Mouse (Mus musculus): ENCODE measurements at regions not wholly inside any gene's neighbourhood (a gene's known extent, or its start where the extent isn't known, plus 50 kb on each side); places are given as distances from the start of the nearest gene placed in this dataset.
A peak's percentile ranks its signal among the peaks of the same experiment; 100 is the strongest.

- H3K4me1 ChIP-seq (ENCODE audit: control insufficient read depth, insufficient read depth) = peaks cover 4% of the 10 kb centered on the region; the same call in 1 of the 2 replicates
- ATAC-seq (ENCODE audit: insufficient read depth, low read depth) = no peak
- H3K4me2 ChIP-seq (ENCODE audit: low read depth, low read length) = no peak overlapping the region
- 93% methylated on average over 10 of the region's 10 CpGs for WGBS
- no peaks in the 10 kb centered on the region for H3K9me3 ChIP-seq (replicated peaks; ENCODE audit: control insufficient read depth, low read length)
- H3K36me3 ChIP-seq (replicated peaks; ENCODE audit: control insufficient read depth, insufficient read depth, low read length) = no peaks in the 10 kb centered on the region
- no peak for TF ChIP-seq EP300 (IDR thresholded peaks at IDR 0.05; ENCODE audit: low read depth)
- TF ChIP-seq CTCF (IDR thresholded peaks at IDR 0.05; ENCODE audit: low read depth) = no peak
- DNase-seq (ENCODE audit: low spot score) = no peak
- no peak overlapping the region for H3K4me3 ChIP-seq (ENCODE audit: low read depth, low read length)
- H3K27ac ChIP-seq (ENCODE audit: low read depth) = no peak overlapping the region
- no peak overlapping the region for H3K9ac ChIP-seq (replicated peaks; ENCODE audit: low read depth, low read length)
- H3K27me3 ChIP-seq (ENCODE audit: control insufficient read depth, insufficient read depth, low read length) = no peaks in the 10 kb centered on the region
Measured at GRCm38 (mm10) chr13:44295621-44296020, 433.7 kb upstream of the Jarid2 start.

- no peak overlapping the region for H3K9ac ChIP-seq (replicated peaks; ENCODE audit: low read depth, low read length)
- H3K27ac ChIP-seq (ENCODE audit: low read depth) = no peak overlapping the region
- TF ChIP-seq EP300 (IDR thresholded peaks at IDR 0.05; ENCODE audit: low read depth) (no peak), CTCF (IDR thresholded peaks at IDR 0.05; ENCODE audit: low read depth) (no peak)
- no peaks in the 10 kb centered on the region for H3K36me3 ChIP-seq (replicated peaks; ENCODE audit: control insufficient read depth, insufficient read depth, low read length)
- H3K4me2 ChIP-seq (ENCODE audit: low read depth, low read length) = no peak overlapping the region
- no peak overlapping the region for H3K4me3 ChIP-seq (ENCODE audit: low read depth, low read length)
- WGBS = 72% methylated on average over 10 of the region's 10 CpGs
- ATAC-seq (ENCODE audit: insufficient read depth, low read depth) (no peak), DNase-seq (ENCODE audit: low spot score) (peak; percentile 21)
- no peaks in the 10 kb centered on the region for H3K27me3 ChIP-seq (ENCODE audit: control insufficient read depth, insufficient read depth, low read length)
- no peaks in the 10 kb centered on the region for H3K4me1 ChIP-seq (ENCODE audit: control insufficient read depth, insufficient read depth)
- no peaks in the 10 kb centered on the region for H3K9me3 ChIP-seq (replicated peaks; ENCODE audit: control insufficient read depth, low read length)
Measured at GRCm38 (mm10) chr13:44300611-44301010, 428.7 kb upstream of the Jarid2 start.

GRCm38 (mm10) chr13:44301215-44301614 is 428.1 kb upstream of the Jarid2 start:
- no peak for DNase-seq (ENCODE audit: low spot score)
- WGBS = 78% methylated on average over 7 of the region's 7 CpGs
- Histone ChIP-seq H3K27ac (ENCODE audit: low read depth) (no peak overlapping the region), H3K4me2 (ENCODE audit: low read depth, low read length) (no peak overlapping the region; the same call in 1 of the 2 replicates), H3K27me3 (ENCODE audit: control insufficient read depth, insufficient read depth, low read length) (no peaks in the 10 kb centered on the region), H3K36me3 (replicated peaks; ENCODE audit: control insufficient read depth, insufficient read depth, low read length) (no peaks in the 10 kb centered on the region), H3K9me3 (replicated peaks; ENCODE audit: control insufficient read depth, low read length) (no peaks in the 10 kb centered on the region), H3K4me1 (ENCODE audit: control insufficient read depth, insufficient read depth) (no peaks in the 10 kb centered on the region), H3K9ac (replicated peaks; ENCODE audit: low read depth, low read length) (no peak overlapping the region), H3K4me3 (ENCODE audit: low read depth, low read length) (no peak overlapping the region)
- ATAC-seq (ENCODE audit: insufficient read depth, low read depth) = no peak
- TF ChIP-seq EP300 (IDR thresholded peaks at IDR 0.05; ENCODE audit: low read depth) = no peak
- TF ChIP-seq CTCF (IDR thresholded peaks at IDR 0.05; ENCODE audit: low read depth) = no peak

GRCm38 (mm10) chr13:44301936-44302335 is 427.3 kb upstream of the Jarid2 start:
- Histone ChIP-seq H3K27ac (ENCODE audit: low read depth) (no peak overlapping the region), H3K9ac (replicated peaks; ENCODE audit: low read depth, low read length) (no peak overlapping the region), H3K4me1 (ENCODE audit: control insufficient read depth, insufficient read depth) (no peaks in the 10 kb centered on the region), H3K4me3 (ENCODE audit: low read depth, low read length) (no peak overlapping the region), H3K36me3 (replicated peaks; ENCODE audit: control insufficient read depth, insufficient read depth, low read length) (no peaks in the 10 kb centered on the region), H3K27me3 (ENCODE audit: control insufficient read depth, insufficient read depth, low read length) (no peaks in the 10 kb centered on the region), H3K9me3 (replicated peaks; ENCODE audit: control insufficient read depth, low read length) (no peaks in the 10 kb centered on the region), H3K4me2 (ENCODE audit: low read depth, low read length) (peak overlapping the region; percentile 43)
- TF ChIP-seq CTCF (IDR thresholded peaks at IDR 0.05; ENCODE audit: low read depth) (no peak), EP300 (IDR thresholded peaks at IDR 0.05; ENCODE audit: low read depth) (no peak)
- WGBS = 25% methylated on average over 10 of the region's 10 CpGs
- DNase-seq (ENCODE audit: low spot score) = peak; percentile 64
- peak; percentile 69 for ATAC-seq (ENCODE audit: insufficient read depth, low read depth)

GRCm38 (mm10) chr13:44305134-44305991 is 423.9 kb upstream of the Jarid2 start:
- Histone ChIP-seq H3K27me3 (ENCODE audit: control insufficient read depth, insufficient read depth, low read length) (no peaks in the 10 kb centered on the region), H3K27ac (ENCODE audit: low read depth) (no peak overlapping the region), H3K4me2 (ENCODE audit: low read depth, low read length) (no peak overlapping the region), H3K9ac (replicated peaks; ENCODE audit: low read depth, low read length) (no peak overlapping the region), H3K4me3 (ENCODE audit: low read depth, low read length) (no peak overlapping the region), H3K4me1 (ENCODE audit: control insufficient read depth, insufficient read depth) (no peaks in the 10 kb centered on the region), H3K36me3 (replicated peaks; ENCODE audit: control insufficient read depth, insufficient read depth, low read length) (no peaks in the 10 kb centered on the region), H3K9me3 (replicated peaks; ENCODE audit: control insufficient read depth, low read length) (no peaks in the 10 kb centered on the region)
- DNase-seq (ENCODE audit: low spot score) (no peak), ATAC-seq (ENCODE audit: insufficient read depth, low read depth) (no peak)
- 71% methylated on average over 9 of the region's 9 CpGs for WGBS
- no peak for TF ChIP-seq CTCF (IDR thresholded peaks at IDR 0.05; ENCODE audit: low read depth)
- no peak for TF ChIP-seq EP300 (IDR thresholded peaks at IDR 0.05; ENCODE audit: low read depth)

Data from heart, postnatal 0 days (tissue).